Mouse (Mus musculus) CD4-positive, CD25-positive, alpha-beta regulatory T cell (primary cell): ENCODE measurements around the gene Kcnv2. TPM values are rescaled to one million over a fixed set of nuclear protein-coding genes. Genes with fewer than 3 reads are reported as not detected.

Source experiments
- polyA plus RNA-seq: library from polyadenylated mRNA; unstranded; fragments of 100-300 nt; shearing (Covaris generic); gene quantifications from one replicate; pipeline ENCODE4 v1.2.1, GENCODE M21; 2017

The Kcnv2 gene
- polyA plus RNA-seq = not detected

GRCm38 (mm10) chr19:27322281-27322680 is at the start of gene Kcnv2:
TSS of gene Kcnv2 (plus strand) at chr19:27322588.

Other genes with a start within 250 kb of the Kcnv2 start
- 0.10 TPM for gene Vldlr, start 106.1 kb upstream of the Kcnv2 start, polyA plus RNA-seq
- 71.2 TPM for gene Pum3, start 107.2 kb downstream of the Kcnv2 start, polyA plus RNA-seq